8 mouse cellular contexts compared by ENCODE assay signal in genomic region chr7:19405417-19405816, GRCm38 (mm10). TPM values are rescaled to one million over a fixed set of nuclear protein-coding genes. Genes with fewer than 3 reads are reported as not detected.
DNase-seq lines count a peak whose midpoint lies in the region; ATAC-seq and TF ChIP-seq lines count a peak whose summit lies in the region.

No protein-coding gene starts in this region.

- peak; percentile 84 for DNase-seq in A20 (ENCODE audit: low read depth, low spot score)
- peak; percentile 93 for DNase-seq in naive thymus-derived CD4-positive, alpha-beta T cell, adult 2 months (ENCODE audit: low read depth)

- H3K27ac ChIP-seq in bone marrow, adult 2 months (ENCODE audit: control insufficient read depth, insufficient read depth, low read depth, low read length, poor library complexity) = no peak overlapping the region
- H3K27ac ChIP-seq in embryonic facial prominence, embryonic 15.5 days (replicated peaks) = no peak overlapping the region
- H3K27ac ChIP-seq in heart, embryonic 11.5 days (ENCODE audit: low read depth, low read length) = no peak overlapping the region
- no peak overlapping the region for H3K27ac ChIP-seq in kidney, embryonic 14.5 days (ENCODE audit: low read depth, low read length)
- no peak overlapping the region for H3K27ac ChIP-seq in liver, embryonic 12.5 days
- no peak overlapping the region for H3K27ac ChIP-seq in stomach, embryonic 16.5 days (ENCODE audit: low read length)

- peak; percentile 24; the same call in 1 of the 2 replicates for TF ChIP-seq POLR2A in bone marrow, adult 2 months (IDR thresholded peaks at IDR 0.05; ENCODE audit: borderline replicate concordance, control insufficient read depth, low read depth, low read length)

- H3K4me3 ChIP-seq in bone marrow, adult 2 months (replicated peaks; ENCODE audit: control insufficient read depth, low read depth, low read length) = no peak overlapping the region
- no peak overlapping the region for H3K4me3 ChIP-seq in embryonic facial prominence, embryonic 15.5 days (replicated peaks)
- H3K4me3 ChIP-seq in heart, embryonic 11.5 days (ENCODE audit: low read depth, low read length) = no peak overlapping the region
- no peak overlapping the region for H3K4me3 ChIP-seq in kidney, embryonic 14.5 days (ENCODE audit: low read length)
- H3K4me3 ChIP-seq in liver, embryonic 12.5 days = no peak overlapping the region
- H3K4me3 ChIP-seq in stomach, embryonic 16.5 days (replicated peaks; ENCODE audit: low read length) = no peak overlapping the region

- peak overlapping the region; percentile 28; the same call in 1 of the 2 replicates for H3K4me2 ChIP-seq in embryonic facial prominence, embryonic 15.5 days (replicated peaks)
- peak overlapping the region; percentile 55 for H3K4me2 ChIP-seq in heart, embryonic 11.5 days
- no peak overlapping the region; the same call in 1 of the 2 replicates for H3K4me2 ChIP-seq in kidney, embryonic 14.5 days (replicated peaks; ENCODE audit: low read depth, low read length)
- H3K4me2 ChIP-seq in liver, embryonic 12.5 days = peak overlapping the region; percentile 44
- peak overlapping the region; percentile 35 for H3K4me2 ChIP-seq in stomach, embryonic 16.5 days (ENCODE audit: low read depth, low read length)

- TF ChIP-seq CTCF in bone marrow, adult 2 months (IDR thresholded peaks at IDR 0.05; ENCODE audit: control insufficient read depth, insufficient read depth, low read length) = peak; percentile 98

- peaks cover 31% of the 10 kb centered on the region for H3K27me3 ChIP-seq in embryonic facial prominence, embryonic 15.5 days
- H3K27me3 ChIP-seq in heart, embryonic 11.5 days (ENCODE audit: control insufficient read depth, insufficient read depth, low read length) = peaks cover 33% of the 10 kb centered on the region
- H3K27me3 ChIP-seq in kidney, embryonic 14.5 days (ENCODE audit: control insufficient read depth, insufficient read depth, low read length) = peaks cover 32% of the 10 kb centered on the region
- peaks cover 70% of the 10 kb centered on the region for H3K27me3 ChIP-seq in liver, embryonic 12.5 days (replicated peaks)
- peaks cover 27% of the 10 kb centered on the region for H3K27me3 ChIP-seq in stomach, embryonic 16.5 days (ENCODE audit: control insufficient read depth, insufficient read depth, low read length)

- H3K4me1 ChIP-seq in bone marrow, adult 2 months (ENCODE audit: control insufficient read depth, insufficient read depth, low read length) = no peaks in the 10 kb centered on the region; the same call in 1 of the 2 replicates
- peaks cover 14% of the 10 kb centered on the region for H3K4me1 ChIP-seq in embryonic facial prominence, embryonic 15.5 days
- peaks cover 14% of the 10 kb centered on the region for H3K4me1 ChIP-seq in heart, embryonic 11.5 days (ENCODE audit: control insufficient read depth, insufficient read depth, low read length)
- no peaks in the 10 kb centered on the region for H3K4me1 ChIP-seq in kidney, embryonic 14.5 days (ENCODE audit: control insufficient read depth, insufficient read depth, low read length)
- peaks cover 21% of the 10 kb centered on the region for H3K4me1 ChIP-seq in liver, embryonic 12.5 days
- 0 out of 2 replicates have a peak, but pooled peaks cover 5% of the 10 kb centered on the region for H3K4me1 ChIP-seq in stomach, embryonic 16.5 days (ENCODE audit: control insufficient read depth, insufficient read depth, low read length)

- ATAC-seq in embryonic facial prominence, embryonic 15.5 days (ENCODE audit: insufficient number of reproducible peaks, low FRiP score, low TSS enrichment, low read depth) = no peak
- no peak for ATAC-seq in heart, embryonic 11.5 days (replicated peaks; ENCODE audit: insufficient number of reproducible peaks, low FRiP score, low TSS enrichment)
- peak; percentile 65 for ATAC-seq in kidney, embryonic 14.5 days (ENCODE audit: low FRiP score, low TSS enrichment)
- peak; percentile 50 for ATAC-seq in liver, embryonic 12.5 days
- ATAC-seq in stomach, embryonic 16.5 days (ENCODE audit: insufficient read depth, low FRiP score) = no peak

- H3K9ac ChIP-seq in embryonic facial prominence, embryonic 15.5 days = no peak overlapping the region
- 0 out of 2 replicates have a peak overlapping the region, but pooled peaks have one; percentile 39 for H3K9ac ChIP-seq in heart, embryonic 11.5 days (ENCODE audit: low read depth, low read length)
- no peak overlapping the region for H3K9ac ChIP-seq in kidney, embryonic 14.5 days (ENCODE audit: low read depth, low read length)
- no peak overlapping the region for H3K9ac ChIP-seq in liver, embryonic 12.5 days
- H3K9ac ChIP-seq in stomach, embryonic 16.5 days (ENCODE audit: low read length) = 0 out of 2 replicates have a peak overlapping the region, but pooled peaks have one; percentile 43

- WGBS in bone marrow, adult 2 months = 2% methylated on average over 19 of the region's 19 CpGs
- WGBS in embryonic facial prominence, embryonic 15.5 days = 3% methylated on average over 19 of the region's 19 CpGs
- 4% methylated on average over 19 of the region's 19 CpGs for WGBS in heart, embryonic 11.5 days (ENCODE audit: insufficient replicate concordance)
- WGBS in kidney, embryonic 14.5 days = 3% methylated on average over 19 of the region's 19 CpGs
- 3% methylated on average over 19 of the region's 19 CpGs for WGBS in liver, embryonic 12.5 days (ENCODE audit: insufficient replicate concordance)
- 2% methylated on average over 19 of the region's 19 CpGs for WGBS in stomach, embryonic 16.5 days

- no peaks in the 10 kb centered on the region for H3K36me3 ChIP-seq in embryonic facial prominence, embryonic 15.5 days
- H3K36me3 ChIP-seq in heart, embryonic 11.5 days (ENCODE audit: control insufficient read depth, insufficient read depth, low read length) = no peaks in the 10 kb centered on the region
- no peaks in the 10 kb centered on the region for H3K36me3 ChIP-seq in kidney, embryonic 14.5 days (ENCODE audit: control insufficient read depth, insufficient read depth, low read length)
- H3K36me3 ChIP-seq in liver, embryonic 12.5 days = no peaks in the 10 kb centered on the region
- no peaks in the 10 kb centered on the region for H3K36me3 ChIP-seq in stomach, embryonic 16.5 days (ENCODE audit: control insufficient read depth, insufficient read depth, low read length)

- H3K9me3 ChIP-seq in embryonic facial prominence, embryonic 15.5 days (replicated peaks) = no peaks in the 10 kb centered on the region
- peaks cover 5% of the 10 kb centered on the region for H3K9me3 ChIP-seq in heart, embryonic 11.5 days (replicated peaks; ENCODE audit: control insufficient read depth, low read length)
- peaks cover 3% of the 10 kb centered on the region; the same call in 1 of the 2 replicates for H3K9me3 ChIP-seq in kidney, embryonic 14.5 days (ENCODE audit: control insufficient read depth, low read length)
- peaks cover 11% of the 10 kb centered on the region for H3K9me3 ChIP-seq in liver, embryonic 12.5 days (replicated peaks)
- peaks cover 7% of the 10 kb centered on the region for H3K9me3 ChIP-seq in stomach, embryonic 16.5 days (replicated peaks; ENCODE audit: control insufficient read depth, low read length)

RNA-seq across cellular contexts. Expression of gene Ckm, which starts 0.8 kb away (rescaled TPM):
- polyA plus RNA-seq in bone marrow, adult 2 months (2011; ENCODE audit: insufficient read depth, insufficient read length, low replicate concordance, missing spikeins) = 25.1 and 31.8 TPM in 2 replicates
- polyA plus RNA-seq in embryonic facial prominence, embryonic 15.5 days (2015; fragmentation: Nextera tagmentation; extraction: Ambion mirVana) = 118 and 167 TPM in 2 replicates
- 11.0 and 13.3 TPM in 2 replicates for polyA plus RNA-seq in heart, embryonic 11.5 days (2014; fragmentation: Nextera tagmentation; extraction: Ambion mirVana)
- polyA plus RNA-seq in kidney, embryonic 14.5 days (2014; fragmentation: Nextera tagmentation; extraction: Ambion mirVana) = 0.20 and 0.69 TPM in 2 replicates
- polyA plus RNA-seq in liver, embryonic 12.5 days (2016; fragmentation: Nextera tagmentation; extraction: Ambion mirVana) = 0.15 and 0.20 TPM in 2 replicates
- 50.9 and 378 TPM in 2 replicates for polyA plus RNA-seq in stomach, embryonic 16.5 days (2015; fragmentation: Nextera tagmentation; extraction: Ambion mirVana)

RNA-seq across cellular contexts. Expression of gene Klc3, which starts 1.5 kb away (rescaled TPM):
- 1.6 and 1.9 TPM in 2 replicates for polyA plus RNA-seq in bone marrow, adult 2 months (2011; ENCODE audit: insufficient read depth, insufficient read length, low replicate concordance, missing spikeins)
- polyA plus RNA-seq in embryonic facial prominence, embryonic 15.5 days (2015; fragmentation: Nextera tagmentation; extraction: Ambion mirVana) = 41.8 and 43.1 TPM in 2 replicates
- 2.2 and 3.7 TPM in 2 replicates for polyA plus RNA-seq in heart, embryonic 11.5 days (2014; fragmentation: Nextera tagmentation; extraction: Ambion mirVana)
- 5.7 and 6.7 TPM in 2 replicates for polyA plus RNA-seq in kidney, embryonic 14.5 days (2014; fragmentation: Nextera tagmentation; extraction: Ambion mirVana)
- polyA plus RNA-seq in liver, embryonic 12.5 days (2016; fragmentation: Nextera tagmentation; extraction: Ambion mirVana) = 0.58 and 1.2 TPM in 2 replicates
- polyA plus RNA-seq in stomach, embryonic 16.5 days (2015; fragmentation: Nextera tagmentation; extraction: Ambion mirVana) = 13.3 and 15.8 TPM in 2 replicates

RNA-seq across cellular contexts. Expression of gene Ercc2, which starts 23.6 kb away (rescaled TPM):
- 17.9 and 31.9 TPM in 2 replicates for polyA plus RNA-seq in bone marrow, adult 2 months (2011; ENCODE audit: insufficient read depth, insufficient read length, low replicate concordance, missing spikeins)
- 16.9 and 18.3 TPM in 2 replicates for polyA plus RNA-seq in embryonic facial prominence, embryonic 15.5 days (2015; fragmentation: Nextera tagmentation; extraction: Ambion mirVana)
- 6.1 and 6.6 TPM in 2 replicates for polyA plus RNA-seq in heart, embryonic 11.5 days (2014; fragmentation: Nextera tagmentation; extraction: Ambion mirVana)
- 11.9 and 12.6 TPM in 2 replicates for polyA plus RNA-seq in kidney, embryonic 14.5 days (2014; fragmentation: Nextera tagmentation; extraction: Ambion mirVana)
- 9.9 and 10.9 TPM in 2 replicates for polyA plus RNA-seq in liver, embryonic 12.5 days (2016; fragmentation: Nextera tagmentation; extraction: Ambion mirVana)
- polyA plus RNA-seq in stomach, embryonic 16.5 days (2015; fragmentation: Nextera tagmentation; extraction: Ambion mirVana) = 11.7 and 11.8 TPM in 2 replicates

RNA-seq across cellular contexts. Expression of gene Ppp1r13l, which starts 45.9 kb away (rescaled TPM):
- polyA plus RNA-seq in bone marrow, adult 2 months (2011; ENCODE audit: insufficient read depth, insufficient read length, low replicate concordance, missing spikeins) = 1.7 and 4.0 TPM in 2 replicates
- 17.2 and 22.7 TPM in 2 replicates for polyA plus RNA-seq in embryonic facial prominence, embryonic 15.5 days (2015; fragmentation: Nextera tagmentation; extraction: Ambion mirVana)
- polyA plus RNA-seq in heart, embryonic 11.5 days (2014; fragmentation: Nextera tagmentation; extraction: Ambion mirVana) = 12.4 and 17.6 TPM in 2 replicates
- polyA plus RNA-seq in kidney, embryonic 14.5 days (2014; fragmentation: Nextera tagmentation; extraction: Ambion mirVana) = 5.4 and 7.8 TPM in 2 replicates
- polyA plus RNA-seq in liver, embryonic 12.5 days (2016; fragmentation: Nextera tagmentation; extraction: Ambion mirVana) = 1.7 and 1.9 TPM in 2 replicates
- 7.8 and 9.6 TPM in 2 replicates for polyA plus RNA-seq in stomach, embryonic 16.5 days (2015; fragmentation: Nextera tagmentation; extraction: Ambion mirVana)

RNA-seq across cellular contexts. Expression of gene Cd3eap, which starts 46.1 kb away (rescaled TPM):
- polyA plus RNA-seq in bone marrow, adult 2 months (2011; ENCODE audit: insufficient read depth, insufficient read length, low replicate concordance, missing spikeins) = 11.7 and 13.7 TPM in 2 replicates
- polyA plus RNA-seq in embryonic facial prominence, embryonic 15.5 days (2015; fragmentation: Nextera tagmentation; extraction: Ambion mirVana) = 30.4 and 32.0 TPM in 2 replicates
- 17.6 and 18.9 TPM in 2 replicates for polyA plus RNA-seq in heart, embryonic 11.5 days (2014; fragmentation: Nextera tagmentation; extraction: Ambion mirVana)
- 21.9 and 26.8 TPM in 2 replicates for polyA plus RNA-seq in kidney, embryonic 14.5 days (2014; fragmentation: Nextera tagmentation; extraction: Ambion mirVana)
- polyA plus RNA-seq in liver, embryonic 12.5 days (2016; fragmentation: Nextera tagmentation; extraction: Ambion mirVana) = 19.5 and 19.9 TPM in 2 replicates
- polyA plus RNA-seq in stomach, embryonic 16.5 days (2015; fragmentation: Nextera tagmentation; extraction: Ambion mirVana) = 22.9 and 23.0 TPM in 2 replicates

Comparison
In these comparisons a context has a peak if more than half of its experiments do, and no peak if none do; other contexts are left out.
1. ATAC-seq: peak in kidney, embryonic 14.5 days (single experiment) and liver, embryonic 12.5 days (single experiment); none in embryonic facial prominence, embryonic 15.5 days (single experiment), heart, embryonic 11.5 days (single experiment) and stomach, embryonic 16.5 days (single experiment).
2. H3K9ac ChIP-seq: peak in heart, embryonic 11.5 days (single experiment) and stomach, embryonic 16.5 days (single experiment); none in embryonic facial prominence, embryonic 15.5 days (single experiment), kidney, embryonic 14.5 days (single experiment) and liver, embryonic 12.5 days (single experiment).